Mouse (Mus musculus) heart, postnatal 0 days (tissue): Measurements from ENCODE around the gene Sh2d3c.

Experiments used
- CTCF ChIP-seq: IDR thresholded peaks from 2 replicates; pipeline ENCODE4 v1.5.1; 2016; ENCODE audit warnings: antibody characterized with exemption, control low read depth, low read depth
- EP300 ChIP-seq: IDR thresholded peaks from 2 replicates; pipeline ENCODE4 v1.6.1; 2016; ENCODE audit warnings: antibody characterized with exemption, low read depth

GRCm38 (mm10) chr2:32779714-32780113 is 58.9 kb downstream of the Sh2d3c start:
- no peak for TF ChIP-seq EP300
- no peak for TF ChIP-seq CTCF
